8 mouse cellular contexts compared by ENCODE assay signal in the genomic region with DNA sequence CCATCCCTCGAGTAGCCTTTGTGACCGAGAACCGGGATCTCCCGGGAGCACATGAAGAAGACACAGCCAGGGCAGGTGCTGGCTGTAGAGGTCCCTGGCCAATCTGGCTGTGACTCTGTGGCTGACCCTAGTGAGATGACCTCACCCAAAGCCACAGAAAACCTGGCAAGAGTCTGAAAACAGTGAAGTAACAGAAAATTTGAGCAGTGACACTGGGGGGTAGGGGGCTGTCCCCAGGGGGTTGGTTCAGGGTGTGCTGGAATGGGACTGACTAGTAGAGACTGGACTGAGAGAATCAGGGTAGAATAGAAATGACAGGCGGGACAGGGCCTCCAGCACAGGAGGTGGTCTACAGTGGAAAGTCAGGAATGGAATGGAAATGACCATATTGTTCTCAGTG. TPM values are rescaled to one million over a fixed set of nuclear protein-coding genes. Genes with fewer than 3 reads are reported as not detected.
DNase-seq lines count a peak whose midpoint lies in the region; ATAC-seq lines count a peak whose summit lies in the region.

No protein-coding gene starts in this region.

- peak overlapping the region; percentile 89; the same call in 1 of the 2 replicates for H3K9ac ChIP-seq in kidney, embryonic 14.5 days (ENCODE audit: low read depth, low read length)
- H3K9ac ChIP-seq in midbrain, embryonic 12.5 days (replicated peaks) = peak overlapping the region; percentile 86

- no peak overlapping the region for H3K27ac ChIP-seq in kidney, embryonic 14.5 days (ENCODE audit: low read depth, low read length)
- peak overlapping the region; percentile 93 for H3K27ac ChIP-seq in hindbrain, embryonic 10.5 days
- 0 out of 2 replicates have a peak overlapping the region, but pooled peaks have one; percentile 92 for H3K27ac ChIP-seq in midbrain, embryonic 12.5 days (replicated peaks)

- peaks cover 21% of the 10 kb centered on the region for H3K36me3 ChIP-seq in kidney, embryonic 14.5 days (ENCODE audit: control insufficient read depth, insufficient read depth, low read length)
- H3K36me3 ChIP-seq in hindbrain, embryonic 10.5 days = peaks cover 38% of the 10 kb centered on the region
- peaks cover 29% of the 10 kb centered on the region for H3K36me3 ChIP-seq in midbrain, embryonic 12.5 days

- H3K4me2 ChIP-seq in kidney, embryonic 14.5 days (replicated peaks; ENCODE audit: low read depth, low read length) = peak overlapping the region; percentile 88
- peak overlapping the region; percentile 89 for H3K4me2 ChIP-seq in midbrain, embryonic 12.5 days (replicated peaks)

- H3K9me3 ChIP-seq in kidney, embryonic 14.5 days (ENCODE audit: control insufficient read depth, low read length) = no peaks in the 10 kb centered on the region
- no peaks in the 10 kb centered on the region for H3K9me3 ChIP-seq in hindbrain, embryonic 10.5 days
- H3K9me3 ChIP-seq in midbrain, embryonic 12.5 days = no peaks in the 10 kb centered on the region

- DNase-seq in kidney, postnatal 14 days = no peak
- DNase-seq in MN1 (ENCODE audit: low spot score) = peak; percentile 59
- DNase-seq in hindbrain, embryonic 10.5 days (ENCODE audit: low spot score) = no peak
- DNase-seq in urinary bladder, adult 2 months (ENCODE audit: low spot score) = no peak
- no peak for DNase-seq in spleen, postnatal 10 days (ENCODE audit: low spot score in 2 of 2)
- no peak for DNase-seq in left cerebral cortex, adult 18-20 months (ENCODE audit: low spot score in 2 of 2)

- no peak for ATAC-seq in kidney, embryonic 14.5 days (ENCODE audit: low FRiP score, low TSS enrichment)
- no peak for ATAC-seq in midbrain, embryonic 12.5 days (ENCODE audit: low FRiP score, low read depth)

- no peaks in the 10 kb centered on the region for H3K27me3 ChIP-seq in kidney, embryonic 14.5 days (ENCODE audit: control insufficient read depth, insufficient read depth, low read length)
- peaks cover 24% of the 10 kb centered on the region for H3K27me3 ChIP-seq in hindbrain, embryonic 10.5 days (ENCODE audit: insufficient read depth, poor library complexity, severe bottlenecking)
- peaks cover 19% of the 10 kb centered on the region for H3K27me3 ChIP-seq in midbrain, embryonic 12.5 days

- WGBS in kidney, embryonic 14.5 days = 79% methylated on average over 5 of the region's 5 CpGs
- WGBS in hindbrain, embryonic 10.5 days = 70% methylated on average over 5 of the region's 5 CpGs
- WGBS in midbrain, embryonic 12.5 days = 72% methylated on average over 5 of the region's 5 CpGs

- H3K4me1 ChIP-seq in kidney, embryonic 14.5 days (ENCODE audit: control insufficient read depth, insufficient read depth, low read length) = peaks cover 29% of the 10 kb centered on the region
- peaks cover 60% of the 10 kb centered on the region for H3K4me1 ChIP-seq in hindbrain, embryonic 10.5 days (replicated peaks)
- peaks cover 37% of the 10 kb centered on the region for H3K4me1 ChIP-seq in midbrain, embryonic 12.5 days

- H3K4me3 ChIP-seq in kidney, embryonic 14.5 days (ENCODE audit: low read length) = peak overlapping the region; percentile 62
- H3K4me3 ChIP-seq in hindbrain, embryonic 10.5 days = peak overlapping the region; percentile 78
- H3K4me3 ChIP-seq in midbrain, embryonic 12.5 days = peak overlapping the region; percentile 79

RNA-seq across cellular contexts. Expression of gene Tmem259, which starts 0.9 kb away (rescaled TPM):
- 18.8 and 27.8 TPM in 2 replicates for polyA plus RNA-seq in kidney, embryonic 14.5 days (2014; fragmentation: Nextera tagmentation; extraction: Ambion mirVana)
- 11.8 and 13.1 TPM in 2 replicates for polyA plus RNA-seq in hindbrain, embryonic 10.5 days (2016; fragmentation: Nextera tagmentation; extraction: Ambion mirVana)
- 19.3 and 20.9 TPM in 2 replicates for polyA plus RNA-seq in midbrain, embryonic 12.5 days (2016; fragmentation: Nextera tagmentation; extraction: Ambion mirVana)
- polyA plus RNA-seq in urinary bladder, adult 2 months (2012; rRNA removed) = 135 and 159 TPM in 2 replicates
- total RNA-seq in left cerebral cortex, adult 18-20 months (2021) = 100 to 1,000 TPM; 112 to 113 TPM

RNA-seq across cellular contexts. Expression of gene Cnn2, which starts 5.2 kb away (rescaled TPM):
- polyA plus RNA-seq in kidney, embryonic 14.5 days (2014; fragmentation: Nextera tagmentation; extraction: Ambion mirVana) = 186 and 220 TPM in 2 replicates
- polyA plus RNA-seq in hindbrain, embryonic 10.5 days (2016; fragmentation: Nextera tagmentation; extraction: Ambion mirVana) = 201 and 223 TPM in 2 replicates
- 109 and 168 TPM in 2 replicates for polyA plus RNA-seq in midbrain, embryonic 12.5 days (2016; fragmentation: Nextera tagmentation; extraction: Ambion mirVana)
- polyA plus RNA-seq in urinary bladder, adult 2 months (2012; rRNA removed) = 173 and 185 TPM in 2 replicates
- total RNA-seq in left cerebral cortex, adult 18-20 months (2021) = 1 to 10 TPM; 6.7 to 8.0 TPM

RNA-seq across cellular contexts. Expression of gene Grin3b, which starts 12.7 kb away (rescaled TPM):
- polyA plus RNA-seq in kidney, embryonic 14.5 days (2014; fragmentation: Nextera tagmentation; extraction: Ambion mirVana) = 0.19 and 0.29 TPM in 2 replicates
- 0.35 TPM in 2 replicates for polyA plus RNA-seq in hindbrain, embryonic 10.5 days (2016; fragmentation: Nextera tagmentation; extraction: Ambion mirVana)
- 0.39 and 0.54 TPM in 2 replicates for polyA plus RNA-seq in midbrain, embryonic 12.5 days (2016; fragmentation: Nextera tagmentation; extraction: Ambion mirVana)
- 0.04 TPM in 1 of 2 replicates, not detected in the other for polyA plus RNA-seq in urinary bladder, adult 2 months (2012; rRNA removed)
- under 1 TPM; 0.14 to 0.16 TPM for total RNA-seq in left cerebral cortex, adult 18-20 months (2021)

RNA-seq across cellular contexts. Expression of gene Abca7, which starts 13.1 kb away (rescaled TPM):
- polyA plus RNA-seq in kidney, embryonic 14.5 days (2014; fragmentation: Nextera tagmentation; extraction: Ambion mirVana) = 1.8 and 2.7 TPM in 2 replicates
- polyA plus RNA-seq in hindbrain, embryonic 10.5 days (2016; fragmentation: Nextera tagmentation; extraction: Ambion mirVana) = 4.4 and 6.0 TPM in 2 replicates
- 7.6 and 8.5 TPM in 2 replicates for polyA plus RNA-seq in midbrain, embryonic 12.5 days (2016; fragmentation: Nextera tagmentation; extraction: Ambion mirVana)
- polyA plus RNA-seq in urinary bladder, adult 2 months (2012; rRNA removed) = 7.5 and 9.2 TPM in 2 replicates
- total RNA-seq in left cerebral cortex, adult 18-20 months (2021) = 10 to 100 TPM; 13.0 to 13.7 TPM

RNA-seq across cellular contexts. Expression of gene Wdr18, which starts 23.3 kb away (rescaled TPM):
- 132 and 147 TPM in 2 replicates for polyA plus RNA-seq in kidney, embryonic 14.5 days (2014; fragmentation: Nextera tagmentation; extraction: Ambion mirVana)
- 128 and 140 TPM in 2 replicates for polyA plus RNA-seq in hindbrain, embryonic 10.5 days (2016; fragmentation: Nextera tagmentation; extraction: Ambion mirVana)
- 90.4 and 97.0 TPM in 2 replicates for polyA plus RNA-seq in midbrain, embryonic 12.5 days (2016; fragmentation: Nextera tagmentation; extraction: Ambion mirVana)
- polyA plus RNA-seq in urinary bladder, adult 2 months (2012; rRNA removed) = 23.5 and 25.0 TPM in 2 replicates
- total RNA-seq in left cerebral cortex, adult 18-20 months (2021) = 10 to 100 TPM; 45.3 to 46.5 TPM
